Mouse (Mus musculus) midbrain, embryonic 12.5 days (tissue): ENCODE results near the gene Hdac9. TPM values are rescaled to one million over a fixed set of nuclear protein-coding genes. Genes with fewer than 3 reads are reported as not detected.

Experiments used
- ATAC-seq: fragments of 200-750 bp; cut with Nextera tagmentation; 2 replicates; pipeline ENCODE4 v1.8.0; 2017; ENCODE audit warnings: low read depth, moderate TSS enrichment, moderate library complexity; ENCODE audit not compliant: low FRiP score
- H3K27ac ChIP-seq: fragments of 300-500 bp; sonication (generic); replicated peaks from 2 replicates; pipeline ENCODE4 v1.5.1; 2016; ENCODE audit warnings: mild to moderate bottlenecking
- H3K27me3 ChIP-seq: fragments of 300-500 bp; sonication (generic); 2 replicates; pipeline ENCODE4 v1.6.1; 2016; ENCODE audit warnings: mild to moderate bottlenecking
- H3K36me3 ChIP-seq: fragments of 300-500 bp; sonication (generic); 2 replicates; pipeline ENCODE4 v1.6.1; 2016
- H3K4me1 ChIP-seq: fragments of 300-500 bp; sonication (generic); 2 replicates; pipeline ENCODE4 v1.6.1; 2016
- H3K4me2 ChIP-seq: fragments of 300-500 bp; sonication (generic); replicated peaks from 2 replicates; pipeline ENCODE4 v1.6.1; 2016; ENCODE audit warnings: mild to moderate bottlenecking, moderate library complexity
- H3K4me3 ChIP-seq: fragments of 300-500 bp; sonication (generic); 2 replicates; pipeline ENCODE4 v1.5.1; 2016; ENCODE audit warnings: mild to moderate bottlenecking
- H3K9ac ChIP-seq: fragments of 300-500 bp; sonication (generic); replicated peaks from 2 replicates; pipeline ENCODE4 v1.6.1; 2016; ENCODE audit warnings: mild to moderate bottlenecking, moderate library complexity
- H3K9me3 ChIP-seq: fragments of 300-500 bp; sonication (generic); 2 replicates; pipeline ENCODE4 v1.6.1; 2016; ENCODE audit warnings: mild to moderate bottlenecking
- WGBS: fragments of 180-500 bp; shearing (Covaris S2); methylation state at CpG from one replicate; pipeline ENCODE4 v1.1.7; 2016; 5-methylcytosine and 5-hydroxymethylcytosine counted together
- polyA plus RNA-seq: library from polyadenylated mRNA; unstranded; fragments of >200 nt; fragmentation: Nextera tagmentation; extraction: Ambion mirVana; gene quantifications from 2 replicates; pipeline ENCODE4 v1.2.1, GENCODE M21; 2016

The Hdac9 gene
- polyA plus RNA-seq, 1 experiment from 2014 or later, result 14.4 TPM

DNA sequence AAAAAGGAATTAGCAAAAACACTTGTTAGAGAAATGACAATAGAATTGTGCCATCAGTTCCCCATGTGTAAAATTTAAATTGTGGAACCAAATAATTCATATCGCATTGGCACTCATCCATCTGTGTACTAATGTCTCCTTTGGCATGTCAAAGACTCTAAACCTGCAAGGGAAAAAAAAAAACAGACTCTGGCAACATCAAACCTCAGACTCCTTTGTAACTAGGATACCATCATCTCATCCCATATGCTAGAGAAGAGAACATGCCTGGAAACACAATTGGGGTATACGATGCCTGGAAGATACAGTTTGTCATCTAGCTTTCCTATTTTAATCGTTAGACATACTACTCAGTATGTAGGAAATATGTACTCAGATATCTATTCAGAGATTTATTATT, 347.4 kb downstream of the Hdac9 start:
- no peak for ATAC-seq
- no peaks in the 10 kb centered on the region for H3K36me3 ChIP-seq
- no peak overlapping the region for H3K27ac ChIP-seq
- no peak overlapping the region for H3K9ac ChIP-seq
- no peaks in the 10 kb centered on the region for H3K27me3 ChIP-seq
- H3K4me2 ChIP-seq, result no peak overlapping the region
- no peaks in the 10 kb centered on the region for H3K9me3 ChIP-seq
- no peaks in the 10 kb centered on the region for H3K4me1 ChIP-seq
- 89% methylated on average over 3 of the region's 3 CpGs for WGBS
- no peak overlapping the region for H3K4me3 ChIP-seq

DNA sequence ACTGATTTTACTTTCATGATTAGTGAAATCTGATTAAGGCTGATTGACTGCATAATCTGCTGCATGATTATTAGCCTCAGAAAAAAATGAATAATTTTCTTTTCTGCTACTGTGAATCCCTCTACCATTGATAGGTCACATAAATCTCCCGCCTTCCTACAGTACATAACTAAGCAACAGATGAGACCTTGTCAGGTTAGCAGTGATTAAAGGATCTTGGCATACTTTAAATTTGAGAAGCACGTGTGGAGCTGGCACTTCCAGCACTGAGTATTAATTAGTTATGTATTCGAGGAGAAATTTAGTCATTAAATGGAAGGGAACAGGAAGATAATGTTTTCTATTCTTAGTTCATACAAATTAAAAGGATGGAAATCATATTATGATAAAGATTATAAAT, 347.8 kb downstream of the Hdac9 start:
- no peak for ATAC-seq
- 86% methylated on average over 3 of the region's 3 CpGs for WGBS
- H3K36me3 ChIP-seq, result no peaks in the 10 kb centered on the region
- H3K27ac ChIP-seq, result no peak overlapping the region
- no peak overlapping the region for H3K4me2 ChIP-seq
- no peaks in the 10 kb centered on the region for H3K9me3 ChIP-seq
- H3K4me3 ChIP-seq, result no peak overlapping the region
- H3K27me3 ChIP-seq, result no peaks in the 10 kb centered on the region
- H3K9ac ChIP-seq, result no peak overlapping the region
- no peaks in the 10 kb centered on the region for H3K4me1 ChIP-seq

DNA sequence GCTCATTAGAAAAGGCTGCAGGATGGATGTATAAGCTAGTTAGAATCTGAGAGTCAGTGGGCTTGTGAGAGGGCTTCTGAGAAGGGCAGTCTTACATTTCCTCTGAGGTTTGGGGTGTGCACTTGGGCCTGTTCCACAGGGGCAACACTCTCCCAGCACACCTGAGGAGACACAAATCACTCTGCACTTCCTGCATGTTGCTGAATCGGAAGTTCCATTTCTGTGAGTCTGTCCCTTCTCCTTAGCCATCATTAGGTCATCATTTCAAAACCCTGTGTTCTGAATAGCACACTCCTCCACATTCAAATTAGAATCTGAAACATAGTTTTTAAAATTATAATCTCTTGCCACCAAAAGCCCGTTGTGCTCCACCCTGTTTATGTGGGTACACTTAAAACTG, 354.6 kb downstream of the Hdac9 start:
- Histone ChIP-seq H3K27ac (no peak overlapping the region), H3K4me1 (no peaks in the 10 kb centered on the region), H3K36me3 (no peaks in the 10 kb centered on the region), H3K4me2 (no peak overlapping the region), H3K4me3 (no peak overlapping the region), H3K9ac (no peak overlapping the region), H3K9me3 (no peaks in the 10 kb centered on the region), H3K27me3 (no peaks in the 10 kb centered on the region)
- ATAC-seq, result no peak
- WGBS, result 93% methylated on average over 2 of the region's 2 CpGs

DNA sequence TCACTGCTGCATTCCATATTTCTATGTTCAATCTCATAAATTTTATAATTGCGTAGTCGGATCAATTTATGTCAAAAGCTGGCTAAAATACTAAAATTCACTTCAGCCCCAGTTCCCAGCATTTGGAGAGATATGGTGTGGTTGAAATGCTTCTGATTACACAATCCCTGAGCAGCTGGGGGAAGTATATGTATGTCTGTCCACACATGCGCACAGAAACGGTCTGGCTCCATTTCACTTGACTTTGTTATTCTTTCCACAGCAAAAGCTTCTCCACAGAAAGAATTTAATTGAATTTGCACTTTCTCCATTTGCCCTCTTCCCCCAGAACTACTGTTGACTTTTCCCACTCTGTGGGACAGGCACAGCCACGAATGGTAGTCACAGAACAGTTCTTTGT, 357.9 kb downstream of the Hdac9 start:
- H3K36me3 ChIP-seq, result no peaks in the 10 kb centered on the region
- no peaks in the 10 kb centered on the region for H3K4me1 ChIP-seq
- H3K9ac ChIP-seq, result no peak overlapping the region
- 76% methylated on average over 5 of the region's 5 CpGs for WGBS
- no peak overlapping the region for H3K4me2 ChIP-seq
- H3K9me3 ChIP-seq, result no peaks in the 10 kb centered on the region
- no peak for ATAC-seq
- H3K27ac ChIP-seq, result no peak overlapping the region
- no peaks in the 10 kb centered on the region for H3K27me3 ChIP-seq
- no peak overlapping the region for H3K4me3 ChIP-seq

DNA sequence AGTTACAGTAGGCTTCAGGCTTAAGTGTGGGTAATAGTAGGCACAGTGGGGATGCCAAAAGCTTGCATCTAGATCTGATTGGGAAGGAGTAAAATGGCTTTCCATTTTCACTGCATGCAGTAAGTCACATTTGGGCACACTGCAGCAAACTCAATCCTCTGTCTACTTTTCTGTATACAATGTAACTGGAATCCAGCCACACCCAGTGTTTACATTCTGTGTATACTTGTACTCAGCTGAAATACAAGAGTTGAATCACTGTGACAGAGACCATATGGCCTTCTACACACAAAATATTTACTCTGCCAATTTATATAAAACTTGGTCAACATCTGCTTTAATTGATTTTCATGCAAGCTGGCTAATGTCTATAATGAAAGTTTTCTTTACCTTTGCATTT, 362.1 kb downstream of the Hdac9 start:
- no peaks in the 10 kb centered on the region for H3K36me3 ChIP-seq
- H3K27me3 ChIP-seq, result no peaks in the 10 kb centered on the region
- no peak for ATAC-seq
- no peak overlapping the region for H3K9ac ChIP-seq
- H3K4me3 ChIP-seq, result no peak overlapping the region
- no peaks in the 10 kb centered on the region for H3K9me3 ChIP-seq
- no peak overlapping the region for H3K4me2 ChIP-seq
- no peaks in the 10 kb centered on the region for H3K4me1 ChIP-seq
- no peak overlapping the region for H3K27ac ChIP-seq

DNA sequence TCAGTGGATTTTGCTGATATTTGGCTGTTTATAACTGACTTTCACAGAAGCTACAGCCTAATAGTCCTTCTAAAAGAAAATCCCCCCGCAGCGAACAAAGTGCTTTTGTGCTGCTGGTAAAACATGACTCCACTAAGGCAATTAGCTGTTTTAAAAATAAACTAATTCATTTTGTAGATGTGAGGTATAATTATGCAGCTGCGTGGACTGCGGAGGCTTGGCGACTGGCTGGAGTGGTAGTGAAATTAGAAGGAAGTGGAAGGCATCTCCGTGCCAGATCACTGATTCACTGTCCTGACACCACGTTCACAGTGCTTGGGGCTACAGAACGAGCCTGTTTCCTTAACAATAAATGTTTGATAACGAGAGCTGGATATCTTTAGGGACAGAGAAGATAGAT, 366.6 kb downstream of the Hdac9 start:
- no peaks in the 10 kb centered on the region for H3K36me3 ChIP-seq
- ATAC-seq, result no peak
- H3K4me1 ChIP-seq, result no peaks in the 10 kb centered on the region
- H3K9ac ChIP-seq, result no peak overlapping the region
- no peaks in the 10 kb centered on the region for H3K27me3 ChIP-seq
- no peaks in the 10 kb centered on the region for H3K9me3 ChIP-seq
- no peak overlapping the region for H3K4me3 ChIP-seq
- 80% methylated on average over 9 of the region's 9 CpGs for WGBS
- H3K27ac ChIP-seq, result no peak overlapping the region
- H3K4me2 ChIP-seq, result no peak overlapping the region

DNA sequence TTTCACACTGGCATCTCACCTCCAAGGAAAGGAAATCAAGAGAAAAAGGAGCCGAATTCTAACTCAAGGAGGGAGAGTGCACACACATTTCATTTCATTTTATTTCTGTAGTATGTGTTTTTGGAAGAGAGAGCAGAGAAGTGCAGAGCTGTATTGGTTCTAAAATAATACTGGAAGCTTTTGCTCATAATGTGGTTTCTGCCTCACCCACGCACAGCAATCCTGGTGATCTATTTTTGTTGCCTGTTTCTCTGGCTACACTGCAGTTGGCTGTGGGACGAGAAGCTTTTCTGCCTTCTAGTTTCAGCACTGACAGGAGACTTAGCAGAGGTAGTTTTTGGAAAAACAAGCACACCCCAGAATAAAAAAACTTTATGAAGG, 387.7 kb downstream of the Hdac9 start:
- H3K27ac ChIP-seq, result peak overlapping the region; percentile 75
- WGBS, result 15% methylated on average over 3 of the region's 3 CpGs
- peak; percentile 19; the same call in 1 of the 2 replicates for ATAC-seq

DNA sequence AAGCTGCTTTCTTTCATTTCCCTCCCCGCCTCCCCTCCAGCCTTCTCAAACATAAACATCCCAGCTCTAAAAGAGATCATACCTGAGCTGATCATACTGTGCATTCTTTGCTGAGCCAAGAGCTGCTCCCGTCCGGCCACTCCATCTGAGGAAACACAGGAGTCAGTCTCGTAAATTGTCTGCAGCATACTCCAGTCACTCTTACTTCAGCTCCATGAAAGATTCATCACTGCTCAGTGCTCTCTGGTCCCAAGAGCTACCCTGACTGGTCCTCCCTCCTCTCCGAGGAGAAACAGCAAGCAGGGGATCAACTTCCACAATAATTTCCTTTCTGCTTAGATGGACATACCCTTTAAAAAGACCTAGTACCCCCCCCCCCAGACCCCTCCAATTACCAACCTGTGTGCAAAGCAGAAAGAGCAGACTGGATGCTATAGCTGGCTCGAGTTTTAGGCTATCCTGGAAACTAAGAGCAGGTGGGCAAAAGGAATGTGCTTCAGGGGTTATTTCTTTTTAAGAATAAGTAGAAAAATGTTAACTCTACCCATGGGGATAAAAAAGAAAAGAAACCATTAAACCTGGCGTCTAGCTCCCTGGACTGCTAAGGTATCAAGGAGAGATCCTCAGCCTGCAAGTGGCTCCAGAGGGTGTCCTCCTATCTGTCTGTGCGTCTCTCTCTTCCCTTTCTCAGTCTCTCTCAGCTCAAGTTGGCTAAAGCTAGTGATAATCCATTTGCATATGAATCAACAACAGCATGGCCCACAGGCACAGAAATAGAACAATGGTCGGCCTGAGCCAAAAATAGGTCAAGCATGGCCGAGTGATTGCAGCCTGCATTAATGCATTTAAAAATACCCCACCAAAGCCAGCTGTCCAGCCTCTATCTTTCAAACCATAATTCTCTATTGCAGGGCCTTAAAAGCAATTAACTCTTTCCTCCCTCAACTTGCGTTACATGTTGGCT, 388.4 kb downstream of the Hdac9 start:
- peak overlapping the region; percentile 53 for H3K4me2 ChIP-seq
- H3K4me3 ChIP-seq, result peak overlapping the region; percentile 37
- peak; percentile 93 for ATAC-seq
- peak overlapping the region; percentile 15; the same call in 1 of the 2 replicates for H3K9ac ChIP-seq
- 5% methylated on average over 11 of the region's 11 CpGs for WGBS
- H3K27me3 ChIP-seq, result no peaks in the 10 kb centered on the region
- no peaks in the 10 kb centered on the region for H3K36me3 ChIP-seq
- peak overlapping the region; percentile 75 for H3K27ac ChIP-seq
- H3K4me1 ChIP-seq, result peaks cover 39% of the 10 kb centered on the region
- H3K9me3 ChIP-seq, result no peaks in the 10 kb centered on the region

More for the DNA sequence above, 387.7 kb downstream of the Hdac9 start:
- Histone ChIP-seq H3K9ac (no peak overlapping the region), H3K9me3 (no peaks in the 10 kb centered on the region), H3K4me1 (peaks cover 39% of the 10 kb centered on the region), H3K4me3 (no peak overlapping the region), H3K27me3 (no peaks in the 10 kb centered on the region), H3K36me3 (no peaks in the 10 kb centered on the region), H3K4me2 (peak overlapping the region; percentile 53)

DNA sequence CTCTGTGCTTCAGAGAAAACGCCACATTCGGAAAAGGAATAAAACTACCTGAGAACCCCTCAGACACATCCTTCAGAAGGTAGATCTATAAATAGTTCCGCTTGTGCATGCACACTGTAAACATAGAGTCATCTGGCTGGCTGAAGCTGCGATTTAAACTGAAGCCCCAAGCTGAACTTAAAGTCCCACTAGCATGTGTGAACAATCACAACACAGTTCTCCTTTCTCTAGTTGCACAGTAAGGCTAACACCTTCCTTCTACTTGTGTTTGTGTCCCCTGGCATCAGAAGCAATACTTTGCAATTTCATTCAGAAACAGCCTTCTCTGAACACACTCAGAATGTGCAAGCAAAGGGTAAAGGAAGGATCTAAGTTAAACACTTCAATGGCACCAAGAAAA, 389.1 kb downstream of the Hdac9 start:
- peak overlapping the region; percentile 75 for H3K27ac ChIP-seq
- H3K4me1 ChIP-seq, result peaks cover 39% of the 10 kb centered on the region
- peak overlapping the region; percentile 37 for H3K4me3 ChIP-seq
- no peaks in the 10 kb centered on the region for H3K27me3 ChIP-seq
- peak overlapping the region; percentile 15; the same call in 1 of the 2 replicates for H3K9ac ChIP-seq
- peak overlapping the region; percentile 53 for H3K4me2 ChIP-seq
- no peak for ATAC-seq
- no peaks in the 10 kb centered on the region for H3K9me3 ChIP-seq
- H3K36me3 ChIP-seq, result no peaks in the 10 kb centered on the region
- WGBS, result 73% methylated on average over 4 of the region's 4 CpGs

DNA sequence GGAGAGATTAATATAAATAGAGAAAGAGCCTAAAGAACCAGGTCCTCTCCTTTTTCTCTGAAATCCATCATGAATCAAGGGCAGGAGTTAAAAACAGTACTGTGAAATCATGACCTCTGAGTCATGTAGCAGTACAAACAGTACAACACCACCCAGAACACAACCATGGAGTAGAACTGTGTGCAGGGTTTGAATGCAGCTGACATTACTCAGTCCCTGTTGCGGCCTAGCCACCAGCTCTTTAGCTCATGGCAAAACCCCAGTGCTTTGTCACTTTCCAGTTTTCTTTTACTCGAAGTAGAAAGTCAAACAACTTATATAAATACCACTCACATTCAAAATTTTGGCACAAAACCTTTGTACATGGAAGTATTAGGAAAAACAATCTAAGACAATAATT, 395.4 kb downstream of the Hdac9 start:
- no peaks in the 10 kb centered on the region for H3K27me3 ChIP-seq
- H3K4me1 ChIP-seq, result peaks cover 3% of the 10 kb centered on the region; the same call in 1 of the 2 replicates
- H3K9me3 ChIP-seq, result no peaks in the 10 kb centered on the region
- H3K9ac ChIP-seq, result no peak overlapping the region
- H3K27ac ChIP-seq, result no peak overlapping the region
- H3K4me2 ChIP-seq, result no peak overlapping the region
- ATAC-seq, result no peak
- no peaks in the 10 kb centered on the region for H3K36me3 ChIP-seq
- no peak overlapping the region for H3K4me3 ChIP-seq
- 73% methylated on average over 2 of the region's 2 CpGs for WGBS

DNA sequence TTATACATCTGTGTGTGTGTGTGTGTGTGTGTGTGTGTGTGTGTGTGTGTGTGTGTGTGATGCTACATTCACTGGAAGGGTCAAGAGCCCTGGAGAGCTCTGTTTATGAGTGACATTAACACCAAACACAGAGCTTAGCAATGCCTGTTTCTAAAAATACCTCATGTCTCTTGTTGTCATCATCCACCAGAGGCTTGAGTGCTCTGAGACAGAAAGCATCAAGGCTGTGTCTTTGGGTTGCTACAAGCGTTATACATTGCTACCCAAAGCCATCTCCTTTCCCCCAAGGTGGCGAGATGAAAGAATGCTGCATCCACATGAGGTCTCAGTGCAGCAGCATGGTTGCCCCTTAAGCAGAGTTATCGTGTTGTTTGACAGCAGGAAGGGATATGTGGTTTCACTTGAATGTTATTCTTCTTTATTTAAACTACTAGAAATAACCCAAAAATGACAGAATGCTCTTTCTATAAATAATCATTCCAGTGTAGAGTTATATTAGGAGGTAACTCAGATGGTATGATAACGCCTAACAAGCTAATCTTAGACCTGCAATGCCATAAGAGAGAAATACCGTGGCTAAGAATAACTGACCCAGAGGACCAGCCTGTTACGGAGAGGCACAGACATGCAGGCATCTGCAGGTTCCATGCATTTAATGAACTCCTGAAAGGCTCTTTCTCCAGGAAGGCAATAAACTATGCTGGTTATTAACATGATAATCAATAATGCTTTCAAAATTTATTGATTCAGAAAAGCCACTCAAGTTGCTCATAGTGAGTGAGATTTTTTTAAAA, 399.9 kb downstream of the Hdac9 start:
- peak; percentile 41; the same call in 1 of the 2 replicates for ATAC-seq
- Histone ChIP-seq H3K27ac (0 out of 2 replicates have a peak overlapping the region, but pooled peaks have one; percentile 10), H3K4me3 (no peak overlapping the region), H3K4me1 (no peaks in the 10 kb centered on the region), H3K27me3 (no peaks in the 10 kb centered on the region), H3K9ac (no peak overlapping the region), H3K36me3 (no peaks in the 10 kb centered on the region), H3K4me2 (no peak overlapping the region), H3K9me3 (no peaks in the 10 kb centered on the region)
- WGBS, result 69% methylated on average over 6 of the region's 6 CpGs

DNA sequence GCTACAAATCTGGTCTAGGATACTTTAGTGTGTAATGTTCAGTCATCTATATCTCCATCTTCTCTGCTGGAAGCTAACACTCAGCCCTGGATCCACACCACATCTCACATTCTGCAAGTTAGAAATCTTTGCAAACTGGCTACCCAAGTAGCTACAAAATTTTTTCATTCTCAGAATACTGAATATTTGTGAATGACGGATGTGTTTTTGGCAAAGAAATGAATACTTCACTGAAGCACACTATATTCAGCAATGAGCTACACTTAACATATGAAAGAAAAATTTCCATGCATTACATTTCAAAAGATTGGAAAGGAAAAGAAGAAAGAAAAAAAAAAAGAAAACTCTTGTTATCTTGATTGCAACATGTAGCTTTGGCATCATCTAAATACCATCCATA, 410.6 kb downstream of the Hdac9 start:
- Histone ChIP-seq H3K27ac (no peak overlapping the region), H3K9ac (no peak overlapping the region), H3K36me3 (no peaks in the 10 kb centered on the region), H3K9me3 (no peaks in the 10 kb centered on the region), H3K4me1 (no peaks in the 10 kb centered on the region), H3K27me3 (no peaks in the 10 kb centered on the region), H3K4me3 (no peak overlapping the region), H3K4me2 (no peak overlapping the region)
- ATAC-seq, result no peak
- WGBS, result 94% methylated on average over 1 of the region's 1 CpGs
